Mouse (Mus musculus) adrenal gland, postnatal 10 days (tissue): Measurements from ENCODE around the gene Hist1h3a. TPM values are rescaled to one million over a fixed set of nuclear protein-coding genes. Genes with fewer than 3 reads are reported as not detected.
"Not testable (repeated sequence)": the region's sequence is repeated elsewhere in the genome, so short reads cannot be mapped to it uniquely, and the experiment has no call there.

Source experiments
- DNase-seq: peaks from one replicate; pipeline ENCODE4 v3.0.0; 2021; ENCODE audit warnings: mixed read lengths
- total RNA-seq, 2 experiments: library from RNA; stranded (reverse); gene quantifications; 2 replicates each; pipeline ENCODE4 v1.2.3; 2021

Hist1h3a gene
- total RNA-seq, 2 experiments from 2014 or later = 258 to 301 TPM

DNA sequence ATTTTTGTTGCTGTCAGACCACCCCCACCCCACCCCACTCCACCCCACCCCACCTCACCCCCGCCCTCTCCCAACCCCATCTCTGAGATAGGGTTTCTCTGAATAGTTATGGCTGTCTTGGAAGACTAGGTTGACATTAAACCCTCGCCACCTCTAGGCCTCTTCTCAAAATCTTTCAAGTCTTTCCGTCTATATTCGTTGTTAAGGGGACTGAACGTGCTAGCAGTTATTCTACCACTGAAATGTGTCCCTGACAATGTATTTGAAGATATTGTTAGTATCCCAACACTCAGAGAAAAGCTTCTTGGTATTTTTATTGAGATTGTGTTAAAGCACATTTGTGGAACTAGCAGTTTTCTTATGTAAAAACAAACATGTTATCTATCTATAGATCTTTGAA, 21.3 kb downstream of the Hist1h3a start:
- DNase-seq = no peak

DNA sequence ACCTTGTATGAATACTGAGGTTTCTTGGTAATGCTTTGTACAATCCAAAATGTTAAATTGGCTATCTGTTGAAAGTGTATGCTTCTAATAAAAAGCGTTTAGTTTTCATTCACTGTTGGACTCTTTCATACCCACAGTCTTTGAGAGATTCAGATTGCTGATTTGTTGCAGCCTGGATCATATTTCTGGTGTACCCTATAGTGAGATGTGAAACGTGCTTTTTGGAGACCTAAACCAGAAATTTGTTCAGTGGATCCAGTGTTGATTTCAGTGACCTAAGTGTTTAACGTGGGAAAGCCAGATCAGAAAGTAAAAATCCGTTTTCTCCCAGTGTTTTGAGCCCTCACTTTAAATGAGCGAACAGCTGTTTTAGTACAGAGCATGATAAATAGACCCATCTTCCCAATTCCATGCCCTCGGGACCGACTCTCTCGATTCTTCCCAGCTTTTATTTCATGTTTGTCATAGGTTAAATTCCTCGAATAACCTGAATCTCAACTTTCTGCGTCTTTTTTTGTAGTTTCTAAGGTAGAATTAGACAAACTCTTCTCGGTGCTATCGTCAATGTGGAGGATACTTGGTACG, 21.8 kb downstream of the Hist1h3a start:
- no peak for DNase-seq

DNA sequence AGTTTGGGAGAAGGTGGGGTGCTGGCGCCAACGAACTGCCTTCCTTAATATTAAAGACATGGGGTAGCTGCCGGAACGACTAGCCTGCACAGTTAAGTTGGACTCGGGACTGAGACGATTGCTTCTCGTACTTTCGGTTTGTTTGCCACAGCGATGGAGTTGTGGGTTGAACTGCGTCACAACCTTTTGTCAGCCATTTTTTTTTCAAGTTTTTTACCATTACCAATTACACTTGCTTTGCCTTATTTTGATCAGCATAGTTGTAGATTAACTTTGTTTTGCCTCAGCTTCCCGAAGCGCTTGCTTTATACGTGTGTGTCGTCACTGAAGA, 22.3 kb downstream of the Hist1h3a start:
- no peak for DNase-seq

DNA sequence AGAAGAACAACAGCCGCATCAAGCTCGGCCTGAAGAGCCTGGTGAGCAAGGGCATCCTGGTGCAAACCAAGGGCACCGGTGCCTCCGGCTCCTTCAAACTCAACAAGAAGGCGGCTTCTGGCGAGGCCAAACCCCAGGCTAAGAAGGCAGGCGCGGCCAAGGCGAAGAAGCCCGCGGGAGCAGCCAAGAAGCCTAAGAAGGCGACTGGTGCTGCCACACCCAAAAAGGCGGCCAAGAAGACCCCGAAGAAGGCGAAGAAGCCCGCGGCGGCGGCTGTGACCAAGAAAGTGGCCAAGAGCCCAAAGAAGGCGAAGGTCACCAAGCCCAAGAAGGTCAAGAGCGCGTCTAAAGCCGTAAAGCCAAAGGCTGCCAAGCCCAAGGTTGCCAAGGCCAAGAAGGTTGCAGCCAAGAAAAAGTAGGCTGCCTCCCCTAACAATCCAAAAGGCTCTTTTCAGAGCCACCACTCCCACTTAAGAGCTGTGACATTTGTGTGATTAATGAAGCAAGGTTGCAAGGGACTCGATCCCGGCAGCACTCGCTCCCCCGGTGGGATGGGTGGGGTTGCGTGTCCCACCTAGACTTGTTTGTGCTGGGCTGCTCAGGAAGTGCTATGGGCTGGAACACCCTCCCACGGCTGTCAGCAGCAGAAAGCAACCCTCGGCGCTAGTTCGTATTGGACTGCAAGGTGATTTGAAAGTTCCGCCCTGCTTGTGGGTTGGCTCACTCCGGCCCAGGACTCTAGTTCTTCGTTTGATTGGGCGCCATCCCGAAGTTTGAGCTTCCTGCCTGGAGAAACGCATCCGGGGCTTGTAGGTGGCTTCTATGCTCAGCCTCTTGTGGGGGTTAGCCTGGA, 22.9 kb downstream of the Hist1h3a start:
- peak; percentile 92 for DNase-seq

DNA sequence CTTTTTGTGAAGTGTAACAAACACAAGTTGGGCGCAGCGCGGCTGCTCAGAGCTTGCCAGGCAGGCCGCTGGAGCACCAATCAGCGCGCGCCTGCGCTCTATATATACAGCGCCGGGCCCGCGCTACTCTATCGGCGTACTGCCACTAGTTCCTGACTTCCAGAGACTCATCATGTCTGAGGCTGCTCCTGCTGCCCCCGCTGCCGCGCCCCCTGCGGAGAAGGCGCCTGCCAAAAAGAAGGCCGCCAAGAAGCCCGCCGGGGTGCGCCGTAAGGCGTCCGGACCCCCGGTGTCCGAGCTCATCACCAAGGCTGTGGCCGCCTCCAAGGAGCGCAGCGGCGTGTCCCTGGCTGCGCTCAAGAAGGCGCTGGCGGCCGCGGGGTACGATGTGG, 23.5 kb downstream of the Hist1h3a start, which contains the start of gene Hist1h1c:
TSS of gene Hist1h1c (plus strand) at position 132 of the 392 bp plus-strand sequence.
- peak; percentile 95 for DNase-seq

DNA sequence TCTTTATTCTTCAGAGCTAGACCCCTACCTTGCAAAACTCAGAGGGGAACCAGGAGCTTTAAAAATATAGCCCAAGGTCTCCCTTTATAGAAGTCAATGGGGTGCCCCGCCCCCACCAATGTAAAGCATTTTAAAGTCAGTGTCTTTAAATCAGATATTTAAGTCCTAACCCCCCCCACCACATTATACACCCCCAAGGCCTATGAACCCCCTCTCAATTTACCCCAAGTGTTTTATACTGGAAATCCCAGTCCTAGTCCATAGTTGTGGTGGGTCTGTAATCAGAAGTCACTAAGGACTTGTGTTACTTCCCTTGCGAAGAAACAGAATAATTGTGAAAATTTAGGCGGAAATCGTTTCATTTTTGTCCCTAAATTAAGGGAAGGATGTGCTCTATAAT, 24.1 kb downstream of the Hist1h3a start:
- DNase-seq = no peak

DNA sequence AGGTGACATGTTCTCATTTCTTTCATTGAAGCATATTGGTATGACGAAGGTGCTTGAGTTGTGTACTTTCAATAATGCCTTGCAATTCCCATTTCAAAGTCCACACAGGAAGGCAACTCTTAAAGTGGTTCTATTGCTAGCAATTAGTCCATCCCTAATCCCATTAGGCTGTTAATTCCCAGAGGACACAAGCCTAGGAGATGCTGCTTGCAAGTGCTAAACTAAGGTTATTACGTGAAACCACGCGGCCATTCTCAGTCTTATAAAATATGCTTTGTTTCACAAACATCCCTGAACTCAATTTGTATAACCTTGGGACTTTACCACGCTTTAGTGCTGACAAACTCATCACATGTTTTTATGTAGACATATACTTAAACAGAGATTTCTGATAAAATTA, 25.1 kb downstream of the Hist1h3a start:
- DNase-seq = no peak

DNA sequence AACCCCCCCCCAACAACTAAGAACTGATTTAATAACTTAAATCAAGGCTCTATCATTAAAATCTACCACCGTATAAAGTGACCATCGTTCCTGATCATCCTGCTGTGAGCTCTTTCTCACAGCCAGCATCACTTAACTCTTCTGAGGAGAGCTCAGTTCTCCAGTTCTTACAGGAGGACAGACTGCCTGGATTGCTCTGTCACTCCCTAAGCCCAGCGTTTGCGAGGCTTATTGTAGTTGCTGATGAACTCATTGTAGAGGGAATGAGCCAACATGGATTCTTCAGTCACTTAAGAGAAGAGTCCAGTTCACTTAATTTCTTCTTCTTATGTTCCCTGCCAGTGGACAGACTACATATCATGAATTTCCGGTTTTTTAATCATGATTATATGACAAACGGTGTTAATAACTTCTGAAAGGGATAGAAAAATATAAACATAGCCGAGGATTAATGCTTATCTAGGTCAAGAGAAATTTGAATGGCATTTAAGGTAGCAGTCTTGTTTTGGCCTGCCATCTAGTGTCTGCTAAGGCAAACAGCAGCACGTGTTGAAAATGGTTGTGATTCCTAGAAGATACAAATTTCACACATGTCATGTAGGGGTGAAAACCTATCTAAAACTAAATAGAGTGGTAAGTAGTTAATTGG, 29.9 kb downstream of the Hist1h3a start:
- no peak for DNase-seq

DNA sequence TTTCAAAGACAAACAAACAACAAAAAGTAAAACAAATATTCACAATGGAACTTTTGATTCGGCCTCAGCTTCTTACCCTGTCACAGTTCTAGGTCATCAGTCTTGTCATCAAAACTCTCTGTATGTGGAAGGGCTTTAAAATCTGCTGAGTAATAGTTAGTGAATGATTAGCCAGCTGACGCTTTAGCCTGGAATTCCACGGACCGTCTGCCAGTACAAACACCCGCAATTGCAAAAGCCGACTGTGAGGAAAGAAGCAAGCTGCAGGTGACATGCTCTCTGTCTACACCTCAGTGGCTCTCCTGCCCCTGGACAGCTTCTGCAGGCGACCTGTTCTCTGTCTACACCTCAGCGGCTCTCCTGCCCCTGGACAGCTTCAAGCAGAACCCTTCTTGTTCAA, 31.7 kb downstream of the Hist1h3a start:
- DNase-seq = peak; percentile 52

DNA sequence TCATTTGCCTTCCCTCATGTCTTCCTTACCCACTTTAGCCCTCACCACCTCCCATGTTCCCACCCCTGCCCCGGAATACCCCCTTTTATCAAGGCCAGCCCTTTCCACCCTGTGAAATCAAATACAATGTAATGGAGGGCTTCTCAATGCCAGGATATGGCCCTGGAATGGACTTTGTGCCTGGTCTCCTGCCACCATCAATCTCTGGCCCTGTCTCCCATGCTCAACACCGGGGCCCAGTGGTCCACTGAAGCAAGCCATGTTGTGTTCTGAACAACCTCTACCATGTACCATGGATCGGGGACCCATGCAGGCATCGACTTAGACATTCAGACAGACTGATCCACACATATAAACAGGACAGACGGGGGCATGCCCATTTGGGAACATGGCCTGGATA, 32.5 kb downstream of the Hist1h3a start:
- no peak for DNase-seq

DNA sequence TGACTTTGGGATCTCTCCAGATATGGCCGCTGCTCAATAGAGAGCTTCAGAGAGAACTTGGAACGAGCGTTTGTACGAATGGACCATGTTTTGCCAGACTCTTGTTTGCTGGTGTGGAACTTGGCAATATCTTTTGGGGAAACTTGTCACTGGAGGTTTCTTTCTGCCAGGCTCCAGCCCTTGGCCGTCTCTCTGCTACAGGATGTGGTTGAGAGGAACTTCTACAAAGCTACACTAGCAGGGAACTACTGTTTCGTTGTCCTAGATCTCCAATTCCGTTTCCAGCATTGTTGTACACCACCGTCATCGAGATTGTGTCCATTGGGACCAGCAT, 33.0 kb downstream of the Hist1h3a start:
- no peak for DNase-seq

DNA sequence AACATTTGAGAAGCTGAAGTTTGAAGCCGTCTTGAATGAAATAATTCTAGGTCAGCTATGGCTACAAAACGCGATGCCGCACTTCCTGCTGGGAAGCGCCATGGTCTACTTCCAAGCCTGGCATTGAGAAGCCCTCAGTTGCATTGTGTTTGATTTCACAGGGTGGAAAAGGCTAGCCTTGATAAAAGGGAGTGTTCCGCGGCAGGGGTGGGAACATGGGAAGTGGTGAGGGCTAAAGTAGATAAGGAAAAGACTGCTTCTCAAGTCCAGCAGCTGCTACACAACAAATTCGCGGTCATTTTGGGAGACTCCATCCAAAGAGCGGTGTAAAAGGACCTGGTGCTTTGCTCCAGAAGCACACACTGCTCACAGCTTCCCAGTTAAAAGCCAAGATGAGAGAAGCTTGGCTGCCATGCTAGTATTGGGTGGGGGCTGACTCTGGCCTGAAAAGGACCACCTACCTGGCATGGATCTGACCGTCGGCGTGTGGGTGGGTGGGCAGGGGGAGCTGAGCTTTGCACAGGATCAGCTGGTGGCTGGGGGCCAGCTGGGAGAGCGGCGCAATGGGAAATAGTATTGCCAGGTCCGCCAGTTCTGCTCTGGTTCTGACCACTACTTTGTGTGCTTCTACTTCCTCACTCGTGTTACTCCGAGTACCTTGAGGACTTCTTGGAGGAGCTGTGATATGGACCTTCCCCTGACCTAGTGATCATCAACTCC, 33.6 kb downstream of the Hist1h3a start:
- DNase-seq = no peak

DNA sequence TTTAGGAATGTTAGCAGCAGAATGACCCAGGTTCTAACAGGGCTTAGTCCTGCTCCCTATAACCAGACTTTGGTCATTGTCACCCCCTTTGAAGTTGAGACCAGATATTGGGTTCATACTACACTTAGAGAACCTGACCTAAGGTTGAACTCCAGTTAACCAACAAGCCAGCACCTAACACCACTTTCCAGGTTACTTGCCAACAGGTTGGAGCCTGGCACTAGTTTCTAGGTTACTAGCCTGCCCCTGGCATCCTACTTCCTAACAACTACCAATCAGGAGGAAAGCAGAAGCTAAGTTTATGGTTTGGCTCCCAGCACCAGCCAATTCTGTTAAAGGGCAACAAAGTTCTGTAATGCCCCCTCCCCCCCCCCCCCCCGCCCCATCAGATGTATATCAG, 37.0 kb downstream of the Hist1h3a start:
- DNase-seq = no peak

DNA sequence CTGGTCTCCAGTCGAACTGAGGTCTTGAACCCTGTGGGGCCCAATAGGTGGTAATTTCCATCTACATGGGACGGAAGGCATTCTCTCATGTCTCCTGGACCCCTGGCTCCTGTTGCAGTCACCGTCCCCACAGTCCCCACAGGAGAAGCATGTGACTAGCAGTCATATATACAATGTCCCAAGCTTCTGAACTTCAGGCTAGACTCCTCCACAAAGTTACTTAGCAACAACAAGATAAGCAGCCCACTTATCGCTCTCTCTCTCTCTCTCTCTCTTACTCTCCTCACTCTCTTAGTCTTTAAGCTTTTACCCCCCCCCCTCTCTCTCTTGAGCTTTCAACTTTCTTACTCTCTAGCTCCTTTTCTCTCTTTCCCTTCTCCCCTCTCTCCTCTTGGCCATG, 37.9 kb downstream of the Hist1h3a start:
- no peak for DNase-seq

DNA sequence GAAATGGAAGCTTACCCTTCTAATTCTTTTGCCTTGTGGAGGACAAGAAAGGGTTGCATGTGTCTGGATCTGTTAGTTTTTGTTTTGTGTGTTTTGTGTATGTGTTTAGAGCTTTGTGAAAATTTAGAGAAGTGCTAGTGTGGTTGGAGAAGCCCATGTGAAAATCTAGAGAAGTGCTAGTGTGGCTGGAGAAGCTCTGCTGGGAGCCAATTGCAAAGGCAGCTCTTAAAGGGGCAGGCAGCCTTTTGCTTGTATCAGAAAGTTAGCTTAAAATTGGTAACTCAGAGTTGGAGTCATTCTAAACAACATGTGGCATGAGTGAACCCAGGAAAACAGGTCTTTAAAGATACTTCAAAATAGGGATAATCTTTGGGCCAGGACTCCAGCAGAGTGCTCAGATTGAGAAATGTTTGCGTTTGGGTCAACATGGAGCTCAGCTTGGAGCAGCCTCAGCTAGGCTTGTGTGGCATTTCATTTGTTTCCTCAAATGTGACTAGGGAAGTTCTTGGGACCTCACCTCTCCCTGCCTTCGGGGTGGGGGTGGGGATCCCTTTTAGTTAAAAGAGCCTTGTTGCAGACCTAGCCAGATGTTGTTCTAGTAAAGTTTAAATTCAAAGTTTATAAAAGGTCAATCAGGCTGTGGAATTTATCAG, 44.5 kb downstream of the Hist1h3a start:
- DNase-seq = not testable (repeated sequence)

DNA sequence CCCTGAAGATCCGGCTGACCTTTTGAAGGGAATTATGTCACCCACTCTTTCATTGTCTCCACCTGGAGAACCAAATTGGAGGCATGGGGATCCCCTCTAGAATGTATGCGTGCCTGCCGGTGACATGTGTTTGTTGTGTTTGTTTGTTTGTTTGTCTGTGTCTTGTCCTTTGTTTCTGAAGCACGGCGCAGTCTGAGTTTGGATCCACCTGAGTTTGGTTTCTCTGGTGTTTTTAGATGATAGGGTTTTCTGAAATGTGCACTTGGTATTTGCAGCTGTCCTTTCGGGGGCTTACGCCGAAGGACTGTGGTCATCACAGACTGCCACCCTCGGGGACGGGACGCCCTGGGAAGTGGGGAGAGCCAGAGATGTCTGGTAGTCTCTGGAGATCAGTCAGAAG, 45.0 kb downstream of the Hist1h3a start:
- no peak for DNase-seq

DNA sequence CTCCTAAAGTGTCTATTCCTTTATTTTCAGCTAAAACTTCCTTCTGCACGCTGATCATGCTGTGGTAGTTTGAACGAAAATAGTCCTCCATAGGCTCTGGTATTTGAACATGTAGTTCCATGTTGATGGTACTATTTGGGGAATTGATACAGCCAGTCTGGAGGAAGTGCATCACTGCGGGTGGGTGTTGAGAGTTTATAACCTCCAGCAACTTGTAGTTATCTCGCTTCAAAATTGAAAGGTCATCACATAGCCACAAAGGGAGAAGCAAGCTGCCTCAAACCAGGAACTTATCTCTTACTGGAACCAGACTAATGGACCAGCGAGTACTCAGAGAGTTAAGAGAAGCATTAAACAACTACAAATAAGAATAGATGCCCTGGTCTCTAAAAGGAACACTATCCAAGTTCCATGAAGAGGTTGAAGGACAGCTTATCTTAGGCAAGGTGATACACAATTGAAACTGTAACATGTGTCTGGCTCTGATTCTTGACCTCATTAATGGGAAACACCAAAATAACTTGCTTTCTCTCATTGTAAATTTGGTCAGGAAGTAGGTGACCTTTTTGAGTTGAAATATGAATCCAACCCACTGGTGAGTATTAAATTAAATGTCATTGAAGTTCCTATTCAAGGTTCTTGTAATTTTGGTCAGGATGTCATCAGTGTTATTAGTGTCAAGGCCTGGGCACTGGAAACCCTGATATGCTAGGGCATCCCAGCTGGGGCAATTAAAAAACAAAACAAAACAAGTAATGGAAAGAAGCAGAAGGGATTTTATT, 45.7 kb downstream of the Hist1h3a start:
- DNase-seq = no peak
